Mouse (Mus musculus): ENCODE measurements around the gene Scarf2. TPM values are rescaled to one million over a fixed set of nuclear protein-coding genes. Genes with fewer than 3 reads are reported as not detected.

Gene Scarf2
- under 1 TPM; 0.31 to 0.59 TPM for total RNA-seq (2023)

GRCm38 (mm10) chr16:17796971-17797811 is at the start of gene Scarf2:
Gene Scarf2, plus strand, starts transcription at chr16:17797282.

GRCm38 (mm10) chr16:17759344-17759773 is 37.7 kb upstream of the Scarf2 start, which contains the start of gene Klhl22:
Gene Klhl22, plus strand, starts transcription at chr16:17759618.

GRCm38 (mm10) chr16:17832821-17833220 is 35.7 kb downstream of the Scarf2 start, which contains the start of gene B830017H08Rik:
Gene B830017H08Rik, plus strand, starts transcription at chr16:17833121.

GRCm38 (mm10) chr16:17838051-17838450 is 41.0 kb downstream of the Scarf2 start, which contains the start of gene Car15:
Gene Car15, minus strand, starts transcription at chr16:17838364.

Other genes starting within 250 kb of the Scarf2 start
- under 1 TPM in 1 of 2 experiments, not detected in 1; 0.20 TPM for gene Lrrc74b, start 236.0 kb upstream of the Scarf2 start, total RNA-seq (2023)
- not detected for gene P2rx6, start 235.4 kb upstream of the Scarf2 start, total RNA-seq (2023)
- gene Slc7a4, start 214.1 kb upstream of the Scarf2 start, total RNA-seq (2023) = under 1 TPM; 0.38 to 0.77 TPM
- 10 to 100 TPM; 24.6 to 30.2 TPM for gene Smpd4, start 177.9 kb upstream of the Scarf2 start, total RNA-seq (2023)
- gene Ccdc74a, start 150.8 kb upstream of the Scarf2 start, total RNA-seq (2023) = 1 to 10 TPM; 1.0 to 1.5 TPM
- 10 to 100 TPM; 72.6 to 88.4 TPM for gene Med15, start 64.4 kb upstream of the Scarf2 start, total RNA-seq (2023)
- gene Klhl22, start 37.7 kb upstream of the Scarf2 start, total RNA-seq (2023) = 10 to 100 TPM; 12.4 to 15.8 TPM
- not detected for gene B830017H08Rik, start 35.8 kb downstream of the Scarf2 start, total RNA-seq (2023)
- gene Car15, start 41.1 kb downstream of the Scarf2 start, total RNA-seq (2023) = 1 to 10 TPM; 3.7 to 6.8 TPM
- gene Gm20518, start 94.4 kb downstream of the Scarf2 start, total RNA-seq (2023) = under 1 TPM; 0.33 to 0.73 TPM
- gene Tssk1, start 96.9 kb downstream of the Scarf2 start, total RNA-seq (2023) = not detected
- 10 to 100 TPM; 40.7 to 40.8 TPM for gene Dgcr2, start 101.3 kb downstream of the Scarf2 start, total RNA-seq (2023)
- not detected for gene Tssk2, start 101.4 kb downstream of the Scarf2 start, total RNA-seq (2023)
- gene Ess2, start 114.1 kb downstream of the Scarf2 start, total RNA-seq (2023) = 10 to 100 TPM; 19.6 to 19.9 TPM
- gene Gsc2, start 117.8 kb downstream of the Scarf2 start, total RNA-seq (2023) = not detected
- gene Slc25a1, start 130.9 kb downstream of the Scarf2 start, total RNA-seq (2023) = 10 to 100 TPM; 16.1 to 18.1 TPM
- gene Vpreb2, start 183.1 kb downstream of the Scarf2 start, total RNA-seq (2023) = 1 to 10 TPM in 1 of 2 experiments, not detected in 1; 1.5 TPM

All from neutrophil, adult 83 days (primary cell).